Mouse (Mus musculus): Measurements from ENCODE around the gene Btbd11. TPM values are rescaled to one million over a fixed set of nuclear protein-coding genes. Genes with fewer than 3 reads are reported as not detected.
"Not testable (repeated sequence)": the region's sequence is repeated elsewhere in the genome, so short reads cannot be mapped to it uniquely, and the experiment has no call there.

The Btbd11 gene
- total RNA-seq, 2 experiments from 2014 or later: 0.70 TPM; not detected in 1

DNA sequence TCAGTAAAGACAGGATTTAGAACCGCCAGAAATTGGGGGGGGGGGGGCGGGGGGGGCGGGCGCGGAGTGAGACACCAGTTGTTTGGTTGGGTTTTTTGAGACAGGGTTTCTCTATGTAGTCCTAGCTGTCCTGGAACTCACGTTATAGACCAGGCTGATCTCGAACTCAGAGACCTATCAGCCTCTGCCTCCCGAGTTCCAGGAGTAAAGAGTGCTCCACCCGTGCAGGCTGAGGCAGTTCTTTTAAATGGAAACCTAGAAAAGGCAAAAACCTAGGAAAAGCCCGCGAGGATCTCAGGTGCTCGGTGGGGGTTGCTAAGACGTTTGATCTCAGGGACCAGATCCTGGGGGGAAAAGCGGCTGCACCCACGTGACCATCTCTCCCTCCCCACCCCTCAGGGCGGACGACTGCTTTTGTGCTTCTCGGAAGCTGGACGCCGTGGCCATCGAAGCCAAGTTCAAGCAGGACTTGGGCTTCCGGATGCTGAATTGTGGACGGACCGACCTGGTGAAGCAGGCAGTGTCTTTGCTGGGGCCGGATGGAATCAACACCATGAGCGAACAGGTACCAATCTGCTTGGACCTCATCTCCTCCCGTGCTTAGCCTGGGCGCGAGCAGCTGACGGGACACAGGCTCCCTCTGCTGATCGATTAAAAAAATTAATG lies 238.0 kb downstream of the Btbd11 start:
- peak; percentile 68 for ATAC-seq (replicated peaks; ENCODE audit: low FRiP score, low TSS enrichment, poor library complexity, severe bottlenecking)

DNA sequence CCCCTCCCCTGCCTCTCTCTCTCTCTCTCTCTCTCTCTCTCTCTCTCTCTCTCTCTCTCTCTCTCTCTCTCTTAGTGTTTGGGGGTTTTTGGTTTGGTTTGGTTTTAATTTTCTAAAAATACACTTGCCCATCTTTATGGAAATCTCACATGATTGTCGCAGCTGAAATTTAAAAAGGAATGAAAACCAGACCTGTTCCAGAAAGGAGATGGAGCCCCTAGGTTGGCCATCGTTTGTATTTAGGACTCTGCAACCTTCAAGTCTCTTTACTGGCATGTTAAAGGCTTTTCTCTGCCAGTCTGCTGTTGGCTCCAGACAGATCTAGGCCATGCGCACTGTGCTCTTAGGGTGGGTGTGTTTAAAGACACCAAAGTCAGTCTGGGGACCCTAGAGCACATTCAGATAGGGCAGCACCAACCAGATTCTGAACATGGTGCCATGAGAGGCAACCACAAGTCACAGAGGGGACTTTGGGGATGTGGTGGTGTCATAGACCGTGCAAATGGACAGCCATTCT lies 238.6 kb downstream of the Btbd11 start:
- no peak for ATAC-seq (replicated peaks; ENCODE audit: low FRiP score, low TSS enrichment, poor library complexity, severe bottlenecking)

DNA sequence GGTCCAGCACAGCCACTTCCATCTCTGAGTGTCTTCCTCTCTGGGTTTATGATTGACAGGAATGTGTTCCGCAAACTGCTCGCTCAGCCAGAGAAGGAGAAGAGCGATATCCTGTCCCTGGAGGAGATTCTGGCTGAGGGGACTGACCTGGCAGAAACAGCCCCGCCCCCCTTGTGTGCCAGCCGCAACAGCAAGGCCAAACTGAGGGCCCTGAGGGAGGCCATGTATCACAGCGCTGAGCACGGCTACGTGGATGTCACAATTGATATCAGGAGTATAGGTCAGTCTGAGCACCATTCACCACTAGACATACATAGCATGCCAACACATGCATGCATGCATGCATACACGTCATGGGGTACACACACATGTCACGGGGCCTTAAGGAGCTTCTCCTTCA lies 245.4 kb downstream of the Btbd11 start:
- no peak for ATAC-seq (replicated peaks; ENCODE audit: low FRiP score, low TSS enrichment, poor library complexity, severe bottlenecking)

DNA sequence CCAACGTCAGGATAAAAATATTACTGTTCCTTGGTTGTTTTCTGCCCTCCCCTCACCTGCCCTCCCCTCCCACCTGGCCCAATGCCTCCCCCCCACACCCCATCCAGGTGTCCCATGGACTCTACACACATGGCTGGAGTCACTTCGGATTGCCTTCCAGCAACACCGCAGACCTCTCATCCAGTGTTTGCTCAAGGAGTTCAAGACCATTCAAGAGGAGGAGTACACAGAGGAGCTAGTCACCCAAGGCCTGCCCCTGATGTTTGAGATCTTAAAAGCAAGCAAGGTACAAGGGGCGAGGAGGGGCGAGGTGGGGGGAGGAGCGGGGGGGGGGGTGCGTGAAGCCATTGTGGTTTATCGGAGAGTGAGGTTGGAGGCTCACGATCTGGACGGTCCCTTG lies 247.0 kb downstream of the Btbd11 start:
- ATAC-seq (replicated peaks; ENCODE audit: low FRiP score, low TSS enrichment, poor library complexity, severe bottlenecking): no peak

DNA sequence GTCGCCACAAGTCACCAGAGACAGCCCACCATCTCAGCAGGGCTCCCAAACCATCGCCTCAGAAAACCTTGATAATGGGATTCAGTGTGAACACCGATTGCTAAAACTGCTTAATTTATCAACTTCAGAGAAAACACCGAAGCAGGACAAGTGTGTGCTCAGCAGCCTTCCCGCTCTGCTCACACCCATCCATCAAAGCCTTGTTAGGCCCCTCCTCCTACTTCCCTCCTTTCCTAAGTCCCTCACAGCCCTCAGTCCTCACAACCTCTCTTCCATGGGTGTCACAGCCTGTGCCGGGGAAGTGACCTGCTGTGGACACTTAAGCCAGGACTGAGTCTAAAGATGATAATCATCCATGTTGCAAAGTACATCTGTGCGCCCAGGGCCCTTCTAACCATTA lies 251.0 kb downstream of the Btbd11 start:
- no peak for ATAC-seq (replicated peaks; ENCODE audit: low FRiP score, low TSS enrichment, poor library complexity, severe bottlenecking)

DNA sequence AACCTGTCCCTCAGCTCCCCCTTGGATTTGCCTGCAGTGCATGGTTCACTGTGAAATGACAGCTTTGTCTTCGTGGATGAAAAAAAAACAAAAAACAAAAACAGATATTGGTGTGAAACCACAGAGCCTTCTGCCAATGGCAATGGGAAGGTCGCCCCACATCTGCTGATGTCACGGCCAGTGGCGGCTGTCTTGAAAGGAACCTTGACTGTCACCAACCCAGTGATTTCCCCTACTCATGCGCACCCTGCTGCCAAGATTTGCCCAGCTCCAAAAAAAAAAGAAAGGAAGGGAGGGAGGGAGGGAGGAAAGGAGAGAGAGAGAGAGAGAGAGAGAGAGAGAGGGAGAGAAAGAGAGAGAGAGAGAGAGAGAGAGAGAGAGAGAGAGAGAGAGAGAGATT lies 251.5 kb downstream of the Btbd11 start:
- ATAC-seq (replicated peaks; ENCODE audit: low FRiP score, low TSS enrichment, poor library complexity, severe bottlenecking): no peak

DNA sequence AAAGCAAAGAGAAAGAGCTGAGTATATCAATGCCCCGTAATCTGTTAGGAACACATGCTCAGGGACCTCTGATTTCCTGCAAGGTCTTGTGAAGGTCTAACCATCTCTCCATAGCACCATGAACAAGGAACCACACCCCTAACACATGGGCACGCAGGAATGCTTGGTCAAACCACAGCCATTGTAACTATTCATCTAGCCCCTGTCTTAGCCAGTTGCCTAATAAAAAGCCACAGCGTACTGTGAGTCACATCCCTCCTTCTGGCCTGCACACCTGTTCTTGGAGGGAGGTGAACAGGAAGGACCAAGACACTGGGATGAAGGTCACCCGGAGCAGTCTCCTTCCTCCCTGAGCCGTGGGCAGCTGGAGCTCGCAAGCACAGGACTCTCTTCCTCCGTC lies 253.0 kb downstream of the Btbd11 start:
- ATAC-seq (replicated peaks; ENCODE audit: low FRiP score, low TSS enrichment, poor library complexity, severe bottlenecking): no peak

DNA sequence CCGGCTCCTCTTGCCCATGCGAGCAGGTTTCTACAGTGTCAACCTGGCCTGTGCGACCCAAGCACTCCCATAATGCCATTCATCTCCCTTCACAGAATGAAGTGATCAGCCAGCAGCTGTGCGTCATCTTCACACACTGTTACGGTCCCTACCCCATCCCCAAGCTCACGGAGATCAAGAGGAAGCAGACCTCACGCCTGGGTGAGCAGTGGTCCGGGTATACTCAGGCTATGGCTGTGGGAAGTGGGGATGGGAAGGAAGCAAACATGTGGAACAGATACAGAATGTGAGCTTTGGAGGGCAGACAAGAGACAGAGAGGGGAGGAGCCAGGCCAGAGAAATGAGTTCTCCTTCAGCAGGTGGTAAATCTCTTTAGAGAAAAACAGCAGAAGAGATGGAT lies 253.8 kb downstream of the Btbd11 start:
- no peak for ATAC-seq (replicated peaks; ENCODE audit: low FRiP score, low TSS enrichment, poor library complexity, severe bottlenecking)

DNA sequence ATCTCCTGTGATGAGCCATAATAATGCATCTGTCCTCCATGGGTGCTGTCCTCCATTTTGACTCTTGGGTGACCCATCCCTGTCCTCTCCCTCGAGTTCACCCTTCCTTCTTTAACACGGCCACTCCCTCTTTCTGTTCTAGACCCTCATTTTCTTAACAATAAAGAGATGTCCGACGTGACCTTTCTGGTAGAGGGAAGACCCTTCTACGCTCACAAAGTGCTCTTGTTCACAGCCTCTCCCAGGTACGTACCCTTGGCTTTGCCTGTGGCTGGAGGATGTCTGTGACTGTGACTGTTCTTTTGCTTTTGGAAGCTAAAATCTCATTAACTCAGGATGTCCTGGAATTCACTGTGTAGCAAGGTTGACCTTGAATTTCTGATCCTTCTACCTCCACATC lies 258.7 kb downstream of the Btbd11 start:
- no peak for ATAC-seq (replicated peaks; ENCODE audit: low FRiP score, low TSS enrichment, poor library complexity, severe bottlenecking)

DNA sequence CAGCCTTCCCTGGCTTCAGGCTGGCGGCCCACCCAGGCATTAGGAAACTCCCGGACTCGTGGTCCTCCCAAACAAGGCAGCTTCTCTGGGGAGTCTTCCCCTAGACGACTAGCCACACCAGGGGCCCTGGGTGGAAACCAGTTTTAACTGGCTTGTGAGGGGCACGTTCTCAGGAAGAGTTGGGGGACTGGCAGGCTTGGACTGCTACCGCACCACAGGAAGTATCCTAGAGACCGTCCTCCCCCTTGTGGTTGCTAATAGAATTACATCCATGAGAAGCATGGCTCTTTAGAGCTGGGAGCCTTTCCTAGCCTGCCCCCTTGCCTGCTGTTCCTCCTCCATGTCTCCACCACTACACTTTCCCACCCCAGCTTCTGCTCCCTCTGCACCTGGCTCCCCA lies 265.1 kb downstream of the Btbd11 start:
- peak; percentile 85 for ATAC-seq (replicated peaks; ENCODE audit: low FRiP score, low TSS enrichment, poor library complexity, severe bottlenecking)

DNA sequence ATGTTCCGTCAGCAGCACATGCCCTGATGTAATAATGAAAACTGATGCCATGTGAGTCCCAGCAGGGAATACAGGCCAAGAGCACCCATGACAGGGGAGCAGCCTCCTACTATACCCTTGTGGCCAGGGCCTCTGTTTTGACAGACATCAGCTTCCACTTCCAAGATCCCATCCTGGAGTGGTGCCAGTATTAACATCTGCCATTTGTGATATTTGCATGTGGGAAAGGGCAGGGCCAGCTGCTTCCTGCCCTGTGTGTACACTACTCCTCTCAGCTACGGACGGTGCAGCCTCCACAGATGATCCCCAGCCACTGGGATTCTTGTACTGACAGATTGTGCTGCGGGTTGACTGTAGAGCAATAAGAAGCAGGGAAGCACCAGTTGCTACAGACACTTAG lies 269.3 kb downstream of the Btbd11 start:
- peak; percentile 62 for ATAC-seq (replicated peaks; ENCODE audit: low FRiP score, low TSS enrichment, poor library complexity, severe bottlenecking)

DNA sequence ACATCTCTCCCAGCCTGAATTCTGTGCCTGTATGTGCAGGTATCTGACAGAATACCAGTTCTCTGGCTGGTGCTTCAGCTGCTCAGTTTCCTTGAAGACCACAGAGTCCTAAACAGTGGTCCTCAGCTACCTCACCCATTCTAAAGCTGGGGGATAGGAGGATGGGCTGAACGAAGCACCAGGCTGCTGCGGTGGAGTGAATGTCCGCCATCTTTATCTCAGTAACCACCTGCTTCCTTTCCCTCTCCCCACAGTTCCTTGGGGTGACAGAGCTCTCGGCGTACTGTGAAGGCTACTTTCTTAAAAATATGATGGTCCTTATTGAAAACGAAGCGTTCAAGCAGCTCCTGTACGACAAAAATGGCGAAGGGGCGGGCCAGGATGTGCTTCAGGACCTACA lies 271.3 kb downstream of the Btbd11 start:
- peak; percentile 64 for ATAC-seq (replicated peaks; ENCODE audit: low FRiP score, low TSS enrichment, poor library complexity, severe bottlenecking)

DNA sequence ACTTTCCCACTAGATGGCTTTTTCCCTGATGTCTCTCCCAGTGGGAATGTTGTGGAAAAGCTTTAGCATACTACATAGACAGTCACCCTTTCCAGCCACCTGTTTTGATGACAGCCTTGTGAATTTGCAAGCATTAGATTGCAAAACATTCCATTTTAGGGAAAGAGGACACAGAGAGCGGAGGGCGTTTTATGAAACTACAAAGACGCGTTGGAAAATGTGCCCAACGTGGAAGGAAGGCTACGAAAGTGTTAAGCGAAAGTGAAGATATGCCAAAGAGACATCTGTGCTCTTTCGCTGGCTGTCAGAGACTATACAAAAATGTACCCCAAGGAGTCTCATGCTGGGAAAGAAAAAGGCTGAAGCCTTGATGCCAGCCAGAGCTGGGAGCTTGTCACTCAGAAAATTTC lies 286.9 kb downstream of the Btbd11 start:
- ATAC-seq (replicated peaks; ENCODE audit: low FRiP score, low TSS enrichment, poor library complexity, severe bottlenecking): no peak

DNA sequence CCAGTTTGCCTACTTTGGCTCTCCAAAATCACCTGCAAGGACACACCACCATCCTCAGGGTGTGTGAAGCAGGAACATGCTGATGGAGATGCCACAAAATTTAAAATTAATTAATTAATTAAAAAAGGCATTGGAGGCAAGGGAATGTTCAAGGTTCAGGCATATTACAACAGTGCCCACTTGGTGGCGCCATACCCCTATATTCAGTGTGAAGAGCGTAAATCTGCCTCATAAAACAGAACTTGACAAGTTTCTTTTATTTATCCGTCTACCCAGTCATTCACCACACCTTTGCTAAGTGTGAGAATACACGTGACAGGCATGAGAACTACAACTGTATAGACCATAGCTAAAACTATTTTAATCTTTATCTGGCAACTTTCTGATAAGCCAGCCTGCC lies 292.0 kb downstream of the Btbd11 start:
- peak; percentile 71; the same call in 1 of the 2 replicates for ATAC-seq (replicated peaks; ENCODE audit: low FRiP score, low TSS enrichment, poor library complexity, severe bottlenecking)

DNA sequence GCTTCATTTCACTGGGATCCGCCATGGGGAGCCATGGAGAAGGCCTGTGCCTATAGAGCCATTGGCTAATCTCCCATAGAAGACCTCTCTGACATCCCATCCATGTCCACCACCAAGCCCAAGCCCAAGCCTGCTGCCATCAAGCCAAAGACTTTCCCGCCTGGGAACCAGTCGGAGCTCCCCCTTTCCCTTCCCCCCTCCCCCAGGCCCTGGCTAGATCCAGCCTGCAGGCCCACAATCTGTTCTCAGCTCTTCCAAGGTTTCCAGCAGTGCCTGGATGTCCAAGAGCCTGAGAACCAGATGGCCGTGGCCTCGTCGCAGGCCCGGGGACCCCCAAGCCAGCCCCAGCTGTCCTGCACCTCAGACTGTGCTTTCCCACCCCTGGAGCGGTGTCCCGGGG lies 295.8 kb downstream of the Btbd11 start:
- no peak for ATAC-seq (replicated peaks; ENCODE audit: low FRiP score, low TSS enrichment, poor library complexity, severe bottlenecking)

DNA sequence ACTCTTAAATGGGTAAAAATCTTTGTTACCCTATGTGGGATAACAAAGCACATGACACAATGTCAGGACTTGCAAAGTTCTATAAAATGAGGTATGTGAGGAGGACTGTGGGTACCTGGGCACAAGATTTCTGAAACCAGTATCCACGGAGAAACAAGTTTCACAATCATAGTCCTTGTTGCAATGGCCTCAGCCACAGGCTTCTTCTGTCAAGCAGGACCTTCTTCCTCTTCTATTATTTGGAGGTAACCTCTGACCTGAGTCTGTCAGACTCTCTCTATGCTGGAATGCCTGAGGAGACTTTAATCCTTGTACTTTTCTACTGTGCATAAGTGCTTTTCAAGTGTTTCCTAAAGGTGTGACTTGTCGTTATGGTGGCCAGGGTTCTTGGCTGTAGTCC lies 307.8 kb downstream of the Btbd11 start:
- ATAC-seq (replicated peaks; ENCODE audit: low FRiP score, low TSS enrichment, poor library complexity, severe bottlenecking): not testable (repeated sequence)

DNA sequence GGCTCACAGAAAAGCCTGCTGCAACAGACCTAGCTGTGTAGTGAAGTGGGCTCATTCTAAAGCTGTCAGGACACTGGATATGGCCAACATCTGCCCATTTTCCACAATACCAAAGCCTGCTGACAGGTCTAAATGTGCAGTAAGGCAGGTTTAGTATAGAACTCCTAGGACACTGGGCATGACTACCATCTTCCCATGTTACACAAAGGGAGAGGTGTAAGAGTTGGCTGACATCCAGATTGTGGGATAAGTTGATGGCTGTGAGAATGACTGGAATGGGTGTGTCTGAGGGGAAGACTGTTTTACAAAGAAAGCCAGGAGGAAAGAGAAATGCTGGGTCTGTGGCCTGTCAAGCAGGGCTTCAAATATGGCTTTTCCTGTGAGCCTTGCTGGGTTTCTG lies 313.1 kb downstream of the Btbd11 start:
- ATAC-seq (replicated peaks; ENCODE audit: low FRiP score, low TSS enrichment, poor library complexity, severe bottlenecking): no peak

DNA sequence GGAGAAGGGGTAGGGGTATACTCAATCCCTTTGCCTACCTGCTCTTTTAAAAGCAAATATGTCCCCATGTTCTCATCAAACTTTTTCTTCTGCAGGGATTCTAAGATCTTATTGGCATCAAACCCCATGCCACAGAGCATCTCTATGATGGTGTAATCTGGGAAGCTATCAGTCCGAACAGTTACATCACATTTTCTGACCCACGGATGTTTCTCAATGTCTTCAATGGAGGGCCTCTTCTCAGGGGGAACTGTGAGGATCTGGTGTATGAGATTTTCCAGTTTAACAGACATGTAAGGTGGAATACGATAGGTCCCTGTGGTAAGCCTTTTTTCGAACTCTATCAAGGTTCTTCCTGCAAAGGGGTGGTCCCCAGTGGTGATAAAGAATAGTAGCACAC lies 323.2 kb downstream of the Btbd11 start:
- ATAC-seq (replicated peaks; ENCODE audit: low FRiP score, low TSS enrichment, poor library complexity, severe bottlenecking): not testable (repeated sequence)
